ENCODE assay signal across 11 mouse cellular contexts in genomic region chr9:75410868-75411487, GRCm38 (mm10). TPM values are rescaled to one million over a fixed set of nuclear protein-coding genes. Genes with fewer than 3 reads are reported as not detected.
DNase-seq lines count a peak whose midpoint lies in the region; ATAC-seq and TF ChIP-seq lines count a peak whose summit lies in the region.
"Had no signal": no experiment of that assay in that cellular context is flagged by ENCODE, and none has a peak within 500 bp of the region (broad histone marks: within the 10 kb centered on the region; RNA-seq: fewer than 3 reads in every experiment).

No protein-coding gene starts in this region.

- DNase-seq in cerebellum, adult 11-12 months, result peak; percentile 59
- DNase-seq in liver, embryonic 11.5 days (ENCODE audit: low spot score), result no peak
- DNase-seq in liver, result no peak
- no peak for DNase-seq in intestine, embryonic 14.5 days (ENCODE audit: low spot score)
- no peak for DNase-seq in midbrain, postnatal 0 days (ENCODE audit: low spot score)
- no peak for DNase-seq in adrenal gland, postnatal 36 days
- DNase-seq: adrenal gland, postnatal 14 days; thymus, postnatal 14 days had no signal

- H3K9ac ChIP-seq in liver, embryonic 11.5 days (ENCODE audit: low read depth, low read length), result peak overlapping the region; percentile 88
- H3K9ac ChIP-seq in intestine, embryonic 14.5 days (ENCODE audit: low read length), result no peak overlapping the region
- H3K9ac ChIP-seq in midbrain, postnatal 0 days (replicated peaks; ENCODE audit: low read length, poor library complexity, severe bottlenecking), result peak overlapping the region; percentile 88; the same call in 1 of the 2 replicates

- 56% methylated on average over 6 of the region's 6 CpGs for WGBS in liver, embryonic 11.5 days
- WGBS in intestine, embryonic 14.5 days, result 71% methylated on average over 6 of the region's 6 CpGs
- 57% methylated on average over 6 of the region's 6 CpGs for WGBS in midbrain, postnatal 0 days

- H3K4me2 ChIP-seq in liver, embryonic 11.5 days, result peak overlapping the region; percentile 87
- peak overlapping the region; percentile 68; the same call in 1 of the 2 replicates for H3K4me2 ChIP-seq in intestine, embryonic 14.5 days (ENCODE audit: low read length)
- peak overlapping the region; percentile 77; the same call in 1 of the 2 replicates for H3K4me2 ChIP-seq in midbrain, postnatal 0 days (ENCODE audit: low read depth, low read length, poor library complexity, severe bottlenecking)

- no peak for ATAC-seq in cerebellum, adult (ENCODE audit: insufficient number of reproducible peaks, low FRiP score, low TSS enrichment)
- no peak for ATAC-seq in liver, embryonic 11.5 days (replicated peaks; ENCODE audit: low FRiP score)
- no peak for ATAC-seq in intestine, embryonic 14.5 days (replicated peaks; ENCODE audit: low FRiP score, low TSS enrichment, low read depth)
- no peak for ATAC-seq in midbrain, postnatal 0 days (ENCODE audit: low FRiP score)
- ATAC-seq in erythroid progenitor cell, adult 5-6 weeks (replicated peaks; ENCODE audit: low FRiP score, poor library complexity, severe bottlenecking), result no peak

- TF ChIP-seq CTCF in midbrain, postnatal 0 days (IDR thresholded peaks at IDR 0.05), result no peak

- no peaks in the 10 kb centered on the region for H3K27me3 ChIP-seq in liver, embryonic 11.5 days (replicated peaks; ENCODE audit: control insufficient read depth, insufficient read depth, low read length)
- no peaks in the 10 kb centered on the region for H3K27me3 ChIP-seq in intestine, embryonic 14.5 days (replicated peaks; ENCODE audit: control insufficient read depth, insufficient read depth, low read length)
- H3K27me3 ChIP-seq in midbrain, postnatal 0 days (ENCODE audit: insufficient read depth, low read length), result no peaks in the 10 kb centered on the region
- H3K27me3 ChIP-seq: neural tube, embryonic 12.5 days had no signal

- H3K4me3 ChIP-seq in liver, embryonic 11.5 days (ENCODE audit: low read depth, low read length), result peak overlapping the region; percentile 74; the same call in 1 of the 2 replicates
- no peak overlapping the region for H3K4me3 ChIP-seq in intestine, embryonic 14.5 days (ENCODE audit: low read depth, low read length)
- peak overlapping the region; percentile 72; the same call in 1 of the 2 replicates for H3K4me3 ChIP-seq in midbrain, postnatal 0 days (ENCODE audit: low read depth, low read length)

- no peaks in the 10 kb centered on the region for H3K36me3 ChIP-seq in liver, embryonic 11.5 days (ENCODE audit: control insufficient read depth, insufficient read depth, low read length)
- no peaks in the 10 kb centered on the region for H3K36me3 ChIP-seq in intestine, embryonic 14.5 days (ENCODE audit: control insufficient read depth, insufficient read depth, low read length)
- H3K36me3 ChIP-seq in midbrain, postnatal 0 days (ENCODE audit: insufficient read depth, low read length), result no peaks in the 10 kb centered on the region
- H3K36me3 ChIP-seq: neural tube, embryonic 12.5 days had no signal

- H3K4me1 ChIP-seq in liver, embryonic 11.5 days (replicated peaks; ENCODE audit: control insufficient read depth, insufficient read depth, low read length), result peaks cover 33% of the 10 kb centered on the region
- H3K4me1 ChIP-seq in intestine, embryonic 14.5 days (replicated peaks; ENCODE audit: control insufficient read depth, insufficient read depth, low read length), result peaks cover 28% of the 10 kb centered on the region; the same call in 1 of the 2 replicates
- H3K4me1 ChIP-seq in midbrain, postnatal 0 days (ENCODE audit: insufficient read depth, low read length), result 0 out of 2 replicates have a peak, but pooled peaks cover 2% of the 10 kb centered on the region

- peak overlapping the region; percentile 94; the same call in 1 of the 2 replicates for H3K27ac ChIP-seq in liver, embryonic 11.5 days (ENCODE audit: low read depth, low read length)
- H3K27ac ChIP-seq in intestine, embryonic 14.5 days (ENCODE audit: low read depth), result 0 out of 2 replicates have a peak overlapping the region, but pooled peaks have one; percentile 99
- H3K27ac ChIP-seq in midbrain, postnatal 0 days (ENCODE audit: low read depth, low read length), result no peak overlapping the region

- H3K9me3 ChIP-seq in liver, embryonic 11.5 days (ENCODE audit: control insufficient read depth, low read length), result no peaks in the 10 kb centered on the region
- no peaks in the 10 kb centered on the region for H3K9me3 ChIP-seq in intestine, embryonic 14.5 days (ENCODE audit: control insufficient read depth, low read length)
- no peaks in the 10 kb centered on the region for H3K9me3 ChIP-seq in midbrain, postnatal 0 days (ENCODE audit: low read length)
- H3K9me3 ChIP-seq: neural tube, embryonic 12.5 days had no signal

RNA-seq across cellular contexts. Expression of gene Mapk6, which starts 1.2 kb away (rescaled TPM):
- polyA plus RNA-seq in liver, embryonic 11.5 days (2014; fragmentation: Nextera tagmentation; extraction: Ambion mirVana), result 61.0 and 64.4 TPM in 2 replicates
- 66.3 and 73.1 TPM in 2 replicates for polyA plus RNA-seq in intestine, embryonic 14.5 days (2014; fragmentation: Nextera tagmentation; extraction: Ambion mirVana)
- total RNA-seq in midbrain, postnatal 0 days (2014; rRNA removed), result 164 and 181 TPM in 2 replicates
- 103 and 109 TPM in 2 replicates for polyA plus RNA-seq in midbrain, postnatal 0 days (2015; fragmentation: Nextera tagmentation; extraction: Ambion mirVana)
- total RNA-seq in adrenal gland, postnatal 36 days (2021), result 10 to 100 TPM; 36.2 to 49.2 TPM
- 7.1 and 8.3 TPM in 2 replicates for total RNA-seq in erythroid progenitor cell, adult 5-6 weeks (2015; ENCODE audit: low replicate concordance)
- total RNA-seq in erythroid progenitor cell, adult 5-6 weeks (2017; ENCODE audit: low replicate concordance), result 4.1 and 6.8 TPM in 2 replicates

RNA-seq across cellular contexts. Expression of gene Leo1, which starts 30.3 kb away (rescaled TPM):
- polyA plus RNA-seq in liver, embryonic 11.5 days (2014; fragmentation: Nextera tagmentation; extraction: Ambion mirVana), result 39.0 and 39.4 TPM in 2 replicates
- polyA plus RNA-seq in intestine, embryonic 14.5 days (2014; fragmentation: Nextera tagmentation; extraction: Ambion mirVana), result 35.1 and 35.3 TPM in 2 replicates
- total RNA-seq in midbrain, postnatal 0 days (2014; rRNA removed), result 27.7 and 27.8 TPM in 2 replicates
- 43.0 and 45.0 TPM in 2 replicates for polyA plus RNA-seq in midbrain, postnatal 0 days (2015; fragmentation: Nextera tagmentation; extraction: Ambion mirVana)
- 10 to 100 TPM; 18.6 to 29.9 TPM for total RNA-seq in adrenal gland, postnatal 36 days (2021)
- 4.6 and 7.9 TPM in 2 replicates for total RNA-seq in erythroid progenitor cell, adult 5-6 weeks (2015; ENCODE audit: low replicate concordance)
- total RNA-seq in erythroid progenitor cell, adult 5-6 weeks (2017; ENCODE audit: low replicate concordance), result 9.8 and 17.5 TPM in 2 replicates

Comparison
In these comparisons a context has a peak if more than half of its experiments do, and no peak if none do; other contexts are left out.
1. RNA of gene Mapk6, which starts 1.2 kb away (total RNA-seq): 164 to 181 TPM in midbrain, postnatal 0 days and 36.2 to 49.2 TPM in adrenal gland, postnatal 36 days; 4.1 to 8.3 TPM in erythroid progenitor cell, adult 5-6 weeks; every median in the first group is over 4 times any median in the second.
2. Peak in every context shown above with its lines, with median percentiles within 50 percentile points of each other: H3K4me2 ChIP-seq.